Mouse (Mus musculus): ENCODE measurements around the gene Gli2. TPM values are rescaled to one million over a fixed set of nuclear protein-coding genes. Genes with fewer than 3 reads are reported as not detected.

Gli2 gene
- total RNA-seq, 1 experiment: 9.8 TPM

DNA sequence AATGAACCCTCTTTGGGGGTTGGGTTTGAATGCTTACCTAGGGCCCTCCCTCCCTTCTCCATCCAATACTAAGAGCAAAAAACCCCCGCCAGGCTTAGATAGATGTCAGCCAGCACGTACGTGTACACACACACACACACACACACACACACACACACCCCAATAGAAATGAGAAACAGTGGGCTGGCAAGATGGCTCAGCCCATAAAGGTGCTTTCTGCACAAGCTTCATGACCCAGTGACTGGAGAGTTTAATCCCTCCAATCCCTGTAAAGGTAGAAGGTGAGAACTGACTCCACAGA lies 142.0 kb downstream of the Gli2 start:
- Histone ChIP-seq H3K9me3 (ENCODE audit: control insufficient read depth, insufficient read depth, low read depth, low read length) (no peaks in the 10 kb centered on the region), H3K27ac (ENCODE audit: insufficient read depth, low read depth, low read length, poor library complexity, severe bottlenecking) (no peak overlapping the region)

DNA sequence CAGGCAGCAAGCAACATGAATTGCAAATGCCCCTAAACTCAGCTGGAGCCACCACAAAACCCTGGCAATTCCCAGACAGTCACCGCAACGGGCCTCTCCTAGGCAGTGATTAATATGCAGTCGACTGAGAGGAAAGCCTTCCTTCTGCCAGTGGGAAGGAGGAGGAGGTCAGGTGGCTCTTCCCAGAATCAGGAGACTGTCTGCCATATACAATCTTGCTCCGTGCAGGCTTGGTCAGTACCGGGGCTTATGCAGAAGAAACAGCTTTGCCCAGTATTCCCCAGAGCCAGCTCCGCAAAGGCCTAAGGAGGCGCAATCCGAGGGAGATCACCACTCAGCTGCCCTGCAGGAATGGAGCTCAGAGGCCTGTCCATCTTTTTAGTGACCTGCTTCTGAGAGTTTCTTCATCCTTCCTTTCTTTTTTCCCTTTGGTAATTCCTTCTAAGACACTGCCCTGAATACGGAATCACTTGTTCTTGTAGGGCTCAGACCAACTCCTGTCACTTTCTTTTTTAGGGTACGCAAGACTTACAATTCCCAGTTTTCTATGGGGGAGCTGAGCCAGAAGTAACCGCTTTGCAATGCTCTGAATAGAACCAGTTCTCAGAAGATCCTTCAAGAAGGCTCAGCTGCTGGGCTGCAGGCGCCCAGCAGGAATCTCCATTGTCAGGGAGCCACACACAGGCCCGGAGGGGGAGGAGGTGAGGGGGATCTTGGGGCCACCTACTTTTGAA lies 142.6 kb downstream of the Gli2 start:
- no peak for DNase-seq (ENCODE audit: low read depth, low spot score)
- no peaks in the 10 kb centered on the region for H3K36me3 ChIP-seq (ENCODE audit: control insufficient read depth, insufficient read depth, low read length, poor library complexity, severe bottlenecking)
- H3K4me3 ChIP-seq (ENCODE audit: insufficient read depth in 1 of 2, low read depth in 1 of 2, low read length in 2 of 2, poor library complexity in 1 of 2, severe bottlenecking in 1 of 2): no peak overlapping the region
- no peak overlapping the region for H3K27ac ChIP-seq (ENCODE audit: insufficient read depth, low read depth, low read length, poor library complexity, severe bottlenecking)
- in situ Hi-C loops (cut with MboI; ENCODE audit: low sequenced_read_pairs in 2 of 2, unreplicated experiment in 2 of 2): no loop called here
- peaks cover 9 to 29% of the 10 kb centered on the region in 2 experiments for H3K4me1 ChIP-seq (ENCODE audit: control insufficient read depth in 2 of 2, insufficient read depth in 2 of 2, low read length in 2 of 2, poor library complexity in 1 of 2)
- no peak for TF ChIP-seq CHD2 (IDR thresholded peaks at IDR 0.05; ENCODE audit: low read depth, low read length)
- TF ChIP-seq MAFK (IDR thresholded peaks at IDR 0.05; ENCODE audit: insufficient read depth, low read depth, low read length): no peak
- TF ChIP-seq ZNF384 (IDR thresholded peaks at IDR 0.05; ENCODE audit: low read depth, low read length): no peak
- no peak for TF ChIP-seq HCFC1 (IDR thresholded peaks at IDR 0.05; ENCODE audit: borderline replicate concordance, insufficient read depth, low read length)
- TF ChIP-seq ZC3H11A (IDR thresholded peaks at IDR 0.05; ENCODE audit: borderline replicate concordance, low read depth, low read length): no peak
- H3K9me3 ChIP-seq (ENCODE audit: control insufficient read depth, insufficient read depth, low read depth, low read length): no peaks in the 10 kb centered on the region
- H3K9ac ChIP-seq (ENCODE audit: insufficient read depth, low read depth, low read length, poor library complexity, severe bottlenecking): no peak overlapping the region

More for the DNA sequence above, 142.0 kb downstream of the Gli2 start:
- DNase-seq (ENCODE audit: low read depth, low spot score): no peak
- in situ Hi-C loops (cut with MboI; ENCODE audit: low sequenced_read_pairs in 2 of 2, unreplicated experiment in 2 of 2): no loop called here
- no peak overlapping the region for H3K4me3 ChIP-seq (ENCODE audit: insufficient read depth in 1 of 2, low read depth in 1 of 2, low read length in 2 of 2, poor library complexity in 1 of 2, severe bottlenecking in 1 of 2)
- H3K4me1 ChIP-seq (ENCODE audit: control insufficient read depth in 2 of 2, insufficient read depth in 2 of 2, low read length in 2 of 2, poor library complexity in 1 of 2): peaks cover 9 to 32% of the 10 kb centered on the region in 2 experiments
- H3K36me3 ChIP-seq (ENCODE audit: control insufficient read depth, insufficient read depth, low read length, poor library complexity, severe bottlenecking): no peaks in the 10 kb centered on the region; the same call in 1 of the 2 replicates
- no peak for TF ChIP-seq CHD2 (IDR thresholded peaks at IDR 0.05; ENCODE audit: low read depth, low read length)
- TF ChIP-seq HCFC1 (IDR thresholded peaks at IDR 0.05; ENCODE audit: borderline replicate concordance, insufficient read depth, low read length): no peak
- TF ChIP-seq ZC3H11A (IDR thresholded peaks at IDR 0.05; ENCODE audit: borderline replicate concordance, low read depth, low read length): no peak
- no peak for TF ChIP-seq MAFK (IDR thresholded peaks at IDR 0.05; ENCODE audit: insufficient read depth, low read depth, low read length)
- TF ChIP-seq ZNF384 (IDR thresholded peaks at IDR 0.05; ENCODE audit: low read depth, low read length): no peak
- H3K9ac ChIP-seq (ENCODE audit: insufficient read depth, low read depth, low read length, poor library complexity, severe bottlenecking): no peak overlapping the region

DNA sequence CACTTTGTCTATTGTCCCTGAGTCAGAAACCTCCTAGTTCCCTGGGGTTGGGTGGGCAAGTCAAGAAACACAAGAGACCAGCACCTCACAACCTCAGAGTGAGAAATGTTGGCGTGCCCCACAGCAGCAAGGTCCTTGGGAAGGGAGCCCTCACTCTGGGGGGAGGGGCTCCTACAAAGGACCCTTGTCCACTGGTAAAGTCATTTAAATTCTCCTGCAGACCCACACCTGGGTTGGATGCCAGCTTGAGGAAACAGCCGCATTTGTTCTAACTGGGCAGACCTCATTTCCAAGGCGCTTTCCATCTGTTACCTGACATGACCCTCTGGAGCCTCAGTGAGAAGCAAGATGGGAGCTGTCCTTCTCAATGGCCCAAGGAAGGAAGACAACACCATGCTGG lies 144.4 kb downstream of the Gli2 start:
- H3K27ac ChIP-seq (ENCODE audit: insufficient read depth, low read depth, low read length, poor library complexity, severe bottlenecking): no peak overlapping the region
- H3K4me1 ChIP-seq (ENCODE audit: control insufficient read depth in 2 of 2, insufficient read depth in 2 of 2, low read length in 2 of 2, poor library complexity in 1 of 2): peaks cover 9 to 32% of the 10 kb centered on the region in 2 experiments
- H3K9ac ChIP-seq (ENCODE audit: insufficient read depth, low read depth, low read length, poor library complexity, severe bottlenecking): no peak overlapping the region
- TF ChIP-seq MAFK (IDR thresholded peaks at IDR 0.05; ENCODE audit: insufficient read depth, low read depth, low read length) (no peak), ZNF384 (IDR thresholded peaks at IDR 0.05; ENCODE audit: low read depth, low read length) (no peak), CHD2 (IDR thresholded peaks at IDR 0.05; ENCODE audit: low read depth, low read length) (no peak), ZC3H11A (IDR thresholded peaks at IDR 0.05; ENCODE audit: borderline replicate concordance, low read depth, low read length) (no peak), HCFC1 (IDR thresholded peaks at IDR 0.05; ENCODE audit: borderline replicate concordance, insufficient read depth, low read length) (no peak)
- H3K9me3 ChIP-seq (ENCODE audit: control insufficient read depth, insufficient read depth, low read depth, low read length): no peaks in the 10 kb centered on the region
- no peak overlapping the region for H3K4me3 ChIP-seq (ENCODE audit: insufficient read depth in 1 of 2, low read depth in 1 of 2, low read length in 2 of 2, poor library complexity in 1 of 2, severe bottlenecking in 1 of 2)
- H3K36me3 ChIP-seq (ENCODE audit: control insufficient read depth, insufficient read depth, low read length, poor library complexity, severe bottlenecking): no peaks in the 10 kb centered on the region
- in situ Hi-C loops (cut with MboI; ENCODE audit: low sequenced_read_pairs in 2 of 2, unreplicated experiment in 2 of 2): no loop called here
- no peak for DNase-seq (ENCODE audit: low read depth, low spot score)

DNA sequence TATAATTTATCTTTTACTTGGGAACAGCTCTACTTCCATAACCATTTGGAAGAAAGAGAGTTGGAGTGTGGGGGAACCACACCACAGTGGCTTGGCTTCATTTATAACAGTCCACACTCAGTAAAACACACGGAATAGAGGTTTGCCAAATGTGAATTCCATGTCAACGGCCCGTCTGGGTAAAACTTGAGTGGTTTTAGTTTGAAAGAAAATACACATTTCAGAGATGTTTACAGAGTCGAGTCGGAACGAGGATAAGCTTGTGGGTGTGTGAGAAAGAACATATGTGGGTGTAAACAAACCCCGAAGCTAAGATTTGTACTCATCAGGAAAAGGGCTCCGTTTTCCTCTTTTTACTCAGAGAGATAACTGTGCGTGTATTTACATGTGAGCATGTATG lies 145.8 kb downstream of the Gli2 start:
- TF ChIP-seq ZC3H11A (IDR thresholded peaks at IDR 0.05; ENCODE audit: borderline replicate concordance, low read depth, low read length) (no peak), MAFK (IDR thresholded peaks at IDR 0.05; ENCODE audit: insufficient read depth, low read depth, low read length) (no peak), CHD2 (IDR thresholded peaks at IDR 0.05; ENCODE audit: low read depth, low read length) (no peak), HCFC1 (IDR thresholded peaks at IDR 0.05; ENCODE audit: borderline replicate concordance, insufficient read depth, low read length) (no peak), ZNF384 (IDR thresholded peaks at IDR 0.05; ENCODE audit: low read depth, low read length) (no peak)
- in situ Hi-C loops (cut with MboI; ENCODE audit: low sequenced_read_pairs in 2 of 2, unreplicated experiment in 2 of 2): no loop called here
- Histone ChIP-seq H3K9me3 (ENCODE audit: control insufficient read depth, insufficient read depth, low read depth, low read length) (no peaks in the 10 kb centered on the region), H3K9ac (ENCODE audit: insufficient read depth, low read depth, low read length, poor library complexity, severe bottlenecking) (no peak overlapping the region), H3K4me1 (ENCODE audit: control insufficient read depth in 2 of 2, insufficient read depth in 2 of 2, low read length in 2 of 2, poor library complexity in 1 of 2) (peaks cover 6 to 21% of the 10 kb centered on the region in 2 experiments), H3K4me3 (ENCODE audit: insufficient read depth in 1 of 2, low read depth in 1 of 2, low read length in 2 of 2, poor library complexity in 1 of 2, severe bottlenecking in 1 of 2) (no peak overlapping the region), H3K27ac (ENCODE audit: insufficient read depth, low read depth, low read length, poor library complexity, severe bottlenecking) (no peak overlapping the region), H3K36me3 (ENCODE audit: control insufficient read depth, insufficient read depth, low read length, poor library complexity, severe bottlenecking) (no peaks in the 10 kb centered on the region)
- DNase-seq (ENCODE audit: low read depth, low spot score): no peak

Data from ES-E14 (cell line).